Mouse (Mus musculus) mature B cell (primary cell): Measurements from ENCODE around the gene Zbtb41.
"Not testable (repeated sequence)": the region's sequence is repeated elsewhere in the genome, so short reads cannot be mapped to it uniquely, and the experiment has no call there.

Experiments used
- in situ Hi-C: fragments of 300-500 bp; cut with MboI; formaldehyde crosslinking; loops from 2 replicates; pipeline ENCODE4 v1.14.3; 2019

Gene Zbtb41

GRCm38 (mm10) chr1:139421875-139422791 lies at the start of gene Zbtb41:
Gene Zbtb41, plus strand, starts transcription at chr1:139422288.
- in situ Hi-C loops = no loop called here

- in situ Hi-C loops = no loop called here
These were observed 46.2 kb upstream of the Zbtb41 start for GRCm38 (mm10) chr1:139375900-139376299.

- in situ Hi-C loops = no loop called here
These were observed 45.3 kb upstream of the Zbtb41 start, which contains the start of gene Crb1 for GRCm38 (mm10) chr1:139376638-139377286. Gene Crb1, minus strand, starts transcription at chr1:139377100.

- in situ Hi-C loops = no loop called here
These were observed 43.0 kb upstream of the Zbtb41 start for GRCm38 (mm10) chr1:139378861-139379620.

DNA sequence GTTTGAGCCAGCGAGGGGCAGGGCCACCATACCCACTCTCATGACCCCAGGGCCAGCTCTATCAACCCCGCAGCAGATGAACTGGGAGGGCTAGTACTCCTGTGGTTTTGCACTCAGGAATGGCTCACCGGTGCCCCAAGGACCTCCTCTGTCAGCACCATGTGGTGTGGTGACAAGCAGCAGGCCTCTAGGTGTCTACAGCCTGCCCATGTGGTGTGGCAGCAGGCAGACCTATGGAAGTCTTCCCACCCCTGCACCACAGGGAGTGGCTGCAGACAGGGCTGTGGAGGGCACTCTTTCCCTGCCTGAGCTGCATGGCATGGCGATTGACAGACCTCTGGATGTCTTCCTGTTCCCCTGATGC lies 42.5 kb upstream of the Zbtb41 start:
- in situ Hi-C loops = no loop called here

- in situ Hi-C loops = no loop called here
These were observed 30.3 kb upstream of the Zbtb41 start for GRCm38 (mm10) chr1:139391747-139392146.

GRCm38 (mm10) chr1:139396589-139396988 lies 25.5 kb upstream of the Zbtb41 start:
- in situ Hi-C loops = no loop called here

DNA sequence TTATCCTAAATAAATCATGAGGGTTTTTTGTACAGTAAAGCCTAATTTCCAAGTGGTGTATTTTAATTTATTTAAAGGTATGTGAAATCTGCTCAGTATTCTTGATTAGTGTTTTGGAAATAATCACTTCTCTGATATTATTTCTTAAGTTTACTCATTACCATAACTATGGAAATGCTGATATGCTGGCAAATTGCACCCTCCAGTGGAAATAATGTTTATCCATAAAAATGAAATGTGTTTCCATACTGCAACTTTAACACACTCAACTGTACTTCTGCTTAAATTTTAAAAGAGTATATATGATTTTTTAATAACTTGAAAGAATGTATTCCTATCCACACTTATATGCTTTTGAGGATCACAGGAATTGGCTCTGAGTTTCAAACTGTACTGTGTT lies 16.3 kb upstream of the Zbtb41 start:
- in situ Hi-C loops = no loop called here

DNA sequence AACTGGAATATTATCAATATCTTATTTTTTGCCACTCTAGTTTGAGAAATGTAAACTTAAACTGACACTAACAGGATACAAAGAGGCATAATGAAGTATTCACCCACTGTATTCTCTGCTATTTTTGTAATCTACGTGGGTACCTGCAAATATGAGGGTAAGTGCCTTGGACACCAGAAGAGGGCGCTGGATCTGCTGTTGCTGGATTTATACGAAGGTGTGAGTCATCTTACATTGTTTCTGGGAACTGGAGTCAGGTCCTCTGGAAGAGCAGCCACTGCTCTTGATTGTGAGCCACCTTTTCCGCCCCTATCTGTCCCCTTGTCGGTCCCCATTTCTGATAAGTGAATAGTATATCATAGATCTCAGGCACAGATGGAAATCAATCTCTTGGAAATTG lies 14.4 kb upstream of the Zbtb41 start:
- in situ Hi-C loops = no loop called here

DNA sequence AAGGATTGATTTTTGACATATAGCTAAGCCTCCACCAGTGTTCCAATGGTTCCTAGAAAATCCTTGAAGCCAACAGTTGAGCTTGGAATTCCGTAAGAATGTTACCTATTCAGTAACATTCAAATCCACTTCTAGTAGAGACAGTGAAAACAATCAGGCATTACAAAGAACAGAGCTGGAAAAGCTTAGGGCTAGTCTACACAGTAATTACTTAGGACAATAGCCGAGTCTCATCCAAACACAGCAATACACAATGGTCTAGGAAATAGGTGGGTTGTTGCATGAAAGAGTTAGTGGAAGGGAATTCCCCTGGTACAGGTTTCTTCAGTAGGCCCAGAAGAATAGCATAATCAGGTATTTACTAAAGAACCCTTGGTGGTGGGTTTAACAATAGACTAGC lies 9.7 kb upstream of the Zbtb41 start:
- in situ Hi-C loops = not testable (repeated sequence)

DNA sequence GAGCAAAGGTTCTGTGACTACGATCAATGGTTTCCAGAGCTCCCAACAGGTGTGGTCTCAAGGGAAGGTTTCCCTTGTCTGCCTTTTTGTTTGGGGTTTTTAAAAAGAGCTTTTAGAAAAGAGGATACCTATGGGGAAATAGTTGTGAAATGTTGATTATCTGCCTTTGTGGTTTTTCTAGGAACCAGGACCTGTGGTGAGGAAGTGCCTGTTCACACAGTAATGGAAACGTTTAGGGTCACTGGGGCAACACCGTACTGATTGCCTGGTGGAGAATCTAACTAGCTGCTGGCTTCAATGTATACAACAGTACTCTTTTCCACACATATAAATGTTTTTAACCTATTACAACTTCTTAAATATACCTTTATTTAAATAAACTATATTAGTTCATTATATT lies 8.6 kb upstream of the Zbtb41 start:
- in situ Hi-C loops = no loop called here

GRCm38 (mm10) chr1:139421521-139421874 lies 590 bp upstream of the Zbtb41 start:
- in situ Hi-C loops = no loop called here

DNA sequence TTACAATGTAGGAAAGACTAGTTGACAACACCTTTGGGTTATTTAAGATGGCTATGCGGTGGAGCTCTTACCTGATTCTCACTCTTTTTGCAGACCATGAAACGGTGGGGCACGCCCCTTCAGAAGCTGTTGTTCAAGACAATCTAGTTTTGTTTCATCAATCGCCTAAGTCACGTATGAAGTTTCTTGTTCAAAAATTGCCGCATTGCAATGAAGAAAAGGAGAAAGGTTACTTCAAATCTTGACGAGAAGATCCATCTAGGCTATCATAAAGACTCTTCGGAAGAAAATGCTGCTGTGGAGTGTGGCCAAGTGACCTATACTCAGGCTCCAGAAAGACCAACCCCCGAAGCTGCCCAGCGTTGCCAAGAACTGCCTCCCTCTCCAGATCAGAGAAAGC lies 853 bp downstream of the Zbtb41 start:
- in situ Hi-C loops = no loop called here

GRCm38 (mm10) chr1:139423931-139424330 lies 1.8 kb downstream of the Zbtb41 start:
- in situ Hi-C loops = no loop called here

DNA sequence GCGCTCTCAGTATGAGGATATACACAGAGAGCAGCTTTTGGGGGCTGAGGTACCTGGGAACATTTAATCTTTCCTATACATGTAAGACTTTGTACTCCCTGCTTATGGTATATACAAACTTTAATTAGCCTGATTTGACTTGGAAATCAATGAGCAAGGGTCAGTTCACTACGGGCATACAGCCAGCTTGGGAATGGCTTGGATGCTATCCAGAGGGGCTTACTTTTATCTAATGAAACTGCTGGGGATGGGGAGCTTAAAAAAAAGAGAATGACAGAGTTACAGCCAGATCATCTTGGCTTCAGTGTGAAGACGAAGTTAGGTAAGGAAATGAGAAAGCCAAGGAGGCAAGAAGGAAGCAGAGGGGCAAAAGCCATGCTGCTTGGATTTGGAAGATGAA lies 2.9 kb downstream of the Zbtb41 start:
- in situ Hi-C loops = no loop called here

DNA sequence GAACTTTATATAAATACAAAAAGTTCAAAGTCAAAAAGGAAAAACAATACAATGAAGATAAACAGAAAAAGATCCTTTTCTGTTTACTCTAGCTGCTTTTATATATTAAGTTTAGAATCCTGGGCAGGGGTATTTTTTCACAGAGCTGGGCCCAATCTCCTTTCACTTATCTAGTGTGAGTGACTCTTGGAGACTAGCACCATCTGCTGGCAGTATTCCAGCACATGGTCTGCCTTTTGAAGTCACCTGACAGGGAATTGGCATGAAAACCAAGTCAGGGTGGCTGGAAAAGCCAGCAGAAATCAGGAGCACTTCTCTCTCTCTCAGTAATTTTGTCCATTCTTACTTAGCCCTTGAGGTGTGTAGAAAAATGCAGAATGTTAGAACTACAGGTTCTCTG lies 16.3 kb downstream of the Zbtb41 start:
- in situ Hi-C loops = no loop called here

- in situ Hi-C loops = not testable (repeated sequence)
These were observed 21.0 kb downstream of the Zbtb41 start for GRCm38 (mm10) chr1:139443103-139443502.

- in situ Hi-C loops = no loop called here
These were observed 32.5 kb downstream of the Zbtb41 start, which contains the start of gene Aspm for GRCm38 (mm10) chr1:139454340-139455225. Gene Aspm, plus strand, starts transcription at chr1:139454772.

- in situ Hi-C loops = no loop called here
These were observed 33.3 kb downstream of the Zbtb41 start for GRCm38 (mm10) chr1:139455226-139455869.

DNA sequence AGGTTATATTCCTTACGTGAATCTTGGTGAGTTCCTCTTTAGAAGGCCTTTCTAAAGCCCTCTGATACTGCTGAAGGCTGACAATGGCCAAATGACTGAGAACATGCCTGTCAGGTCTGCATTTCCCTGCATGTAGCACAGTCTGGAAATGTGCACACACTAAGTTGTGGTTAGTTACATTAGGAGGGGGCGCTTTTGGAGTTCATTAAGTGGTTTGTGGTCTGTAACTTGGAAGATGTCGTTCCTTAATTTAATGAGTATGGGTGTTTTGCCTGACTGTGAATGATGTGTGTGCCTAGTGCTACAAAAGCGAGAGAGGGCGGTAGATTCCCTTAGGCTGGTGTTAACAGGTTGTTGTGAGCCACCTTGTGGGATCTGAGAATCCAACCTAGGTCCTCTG lies 38.7 kb downstream of the Zbtb41 start:
- in situ Hi-C loops = no loop called here

DNA sequence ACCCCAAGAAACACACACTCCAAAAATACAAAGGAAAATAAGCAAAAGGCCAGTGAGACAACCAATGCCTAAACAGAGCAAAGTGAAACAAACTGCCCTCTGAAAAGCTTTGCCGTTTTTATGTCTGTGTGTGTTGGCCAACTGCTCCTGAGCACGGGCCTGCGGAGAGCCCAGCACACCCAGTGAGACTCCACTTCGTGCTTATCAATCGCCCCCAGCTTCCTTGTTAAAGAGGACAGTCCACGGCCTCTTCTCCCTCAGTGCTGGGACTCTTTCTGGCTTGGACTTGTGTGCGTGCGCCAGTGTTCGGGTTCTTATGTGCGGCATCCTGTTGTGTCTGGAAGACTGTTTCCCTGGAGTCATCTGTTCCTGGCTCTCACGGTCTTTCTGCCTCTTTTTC lies 43.8 kb downstream of the Zbtb41 start:
- in situ Hi-C loops = no loop called here
